Mouse (Mus musculus): Measurements from ENCODE around the gene Irf2bp2.

Irf2bp2 gene

DNA sequence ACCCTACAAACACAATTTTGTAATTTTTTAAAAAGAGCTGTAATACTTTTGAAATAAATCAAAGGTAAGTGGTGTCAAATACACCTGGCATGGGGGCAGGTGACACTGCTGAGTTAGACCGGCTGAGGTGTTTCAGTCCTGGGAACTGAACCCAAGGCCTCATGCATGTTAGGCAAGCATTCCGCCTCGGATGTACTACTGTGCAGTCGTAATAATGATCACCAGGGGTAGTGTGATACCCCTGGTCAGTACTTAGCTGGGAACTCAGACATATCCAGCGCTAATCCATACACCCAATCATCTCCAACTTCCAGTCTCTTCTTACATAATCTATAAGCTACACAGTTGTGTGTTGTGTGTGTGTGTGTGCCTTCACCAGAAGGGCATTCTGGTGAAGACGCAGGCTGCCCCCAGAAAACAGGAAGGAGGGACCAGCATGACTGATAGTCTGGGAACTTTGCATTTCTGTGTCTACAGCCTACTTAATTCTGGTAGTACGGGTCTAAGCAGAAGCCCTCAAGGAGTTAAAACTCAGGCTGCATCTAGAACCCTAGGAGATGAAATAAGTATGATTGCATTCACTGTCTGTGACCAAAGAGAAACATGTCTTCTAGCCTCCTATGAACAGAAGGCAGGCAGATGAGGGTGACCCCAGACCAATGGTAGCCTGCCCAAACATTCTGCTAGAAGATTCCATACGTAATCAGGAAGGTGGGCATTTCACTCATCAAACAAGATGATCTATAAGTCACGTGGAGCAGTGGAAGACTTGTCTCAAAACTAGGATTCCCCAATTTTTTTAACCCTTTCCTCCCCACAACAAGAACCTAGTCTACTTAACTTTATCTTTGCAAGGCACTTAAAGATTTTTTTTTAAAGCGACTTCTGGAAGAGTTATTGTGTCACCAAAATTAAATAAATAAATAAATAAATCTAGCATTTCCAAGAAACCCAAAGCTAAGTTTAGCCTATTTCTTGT lies 6.9 kb downstream of the Irf2bp2 start:
- no peak for DNase-seq (ENCODE audit: low read depth, low spot score)

GRCm38 (mm10) chr8:126586101-126586500 lies 7.7 kb downstream of the Irf2bp2 start:
- DNase-seq (ENCODE audit: low read depth, low spot score) = no peak

DNA sequence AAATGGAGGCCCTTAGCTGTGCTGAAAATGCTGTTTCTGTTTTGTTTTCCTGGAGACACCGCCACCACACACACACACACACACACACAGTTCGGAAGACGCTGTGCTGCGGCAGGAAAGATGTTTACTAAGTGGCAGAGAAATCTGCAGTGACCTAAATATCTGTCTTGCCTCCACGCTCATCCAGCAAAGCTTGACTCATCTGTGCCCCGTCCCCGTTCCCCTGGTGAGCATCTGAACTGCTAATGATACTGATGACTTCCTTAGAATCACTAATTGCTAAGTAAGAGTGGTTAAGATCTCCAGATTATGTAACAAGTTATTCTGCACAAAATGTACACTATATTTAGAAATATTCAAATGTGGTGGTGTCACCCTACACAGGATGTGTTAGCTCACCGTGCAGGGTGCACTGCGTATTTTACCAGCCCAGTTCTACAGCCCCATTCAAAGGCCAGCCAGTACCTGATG lies 8.2 kb downstream of the Irf2bp2 start:
- no peak for DNase-seq (ENCODE audit: low read depth, low spot score)

DNA sequence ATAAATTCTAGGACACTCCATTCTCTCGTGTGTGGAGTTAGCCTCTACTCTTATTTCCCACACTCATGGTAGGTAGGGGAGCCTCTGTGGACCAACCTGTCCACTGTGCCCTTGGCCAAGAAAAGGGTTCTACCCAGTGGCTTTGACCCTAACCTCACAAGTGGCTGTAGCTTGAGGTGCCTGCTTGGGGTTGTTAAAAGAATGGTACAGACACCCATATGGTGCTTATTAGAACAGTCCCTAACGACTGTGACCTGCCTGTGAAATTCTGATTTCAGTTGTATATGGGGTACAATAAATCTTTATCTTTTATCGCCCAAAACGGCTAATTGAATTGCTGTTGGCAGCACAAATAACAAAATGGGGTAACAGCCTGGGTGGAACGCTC lies 8.9 kb downstream of the Irf2bp2 start:
- no peak for DNase-seq (ENCODE audit: low read depth, low spot score)

- DNase-seq (ENCODE audit: low read depth, low spot score) = peak; percentile 76
Measured at GRCm38 (mm10) chr8:126583971-126584843, 9.6 kb downstream of the Irf2bp2 start.

GRCm38 (mm10) chr8:126583534-126583933 lies 10.3 kb downstream of the Irf2bp2 start:
- DNase-seq (ENCODE audit: low read depth, low spot score) = no peak

GRCm38 (mm10) chr8:126583018-126583417 lies 10.8 kb downstream of the Irf2bp2 start:
- no peak for DNase-seq (ENCODE audit: low read depth, low spot score)

DNA sequence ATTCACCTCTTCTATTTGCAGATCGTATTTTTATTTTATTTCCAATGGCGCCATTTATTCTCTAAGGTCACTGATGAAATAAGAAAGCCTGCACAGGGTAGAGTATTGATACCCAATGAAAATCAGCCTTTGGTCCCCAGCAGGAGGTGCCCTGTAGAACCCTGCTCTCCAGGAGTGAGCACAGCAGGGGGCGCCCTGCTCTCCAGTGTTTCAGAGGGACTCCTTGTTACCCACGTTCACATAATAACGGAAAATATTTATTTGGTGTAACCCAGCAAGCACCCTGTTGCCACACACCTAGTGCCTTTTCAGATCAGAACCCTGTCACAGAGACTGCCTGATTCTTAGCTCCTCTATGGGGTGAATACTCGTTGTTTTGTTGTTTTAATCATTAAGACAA lies 11.3 kb downstream of the Irf2bp2 start:
- DNase-seq (ENCODE audit: low read depth, low spot score) = no peak

DNA sequence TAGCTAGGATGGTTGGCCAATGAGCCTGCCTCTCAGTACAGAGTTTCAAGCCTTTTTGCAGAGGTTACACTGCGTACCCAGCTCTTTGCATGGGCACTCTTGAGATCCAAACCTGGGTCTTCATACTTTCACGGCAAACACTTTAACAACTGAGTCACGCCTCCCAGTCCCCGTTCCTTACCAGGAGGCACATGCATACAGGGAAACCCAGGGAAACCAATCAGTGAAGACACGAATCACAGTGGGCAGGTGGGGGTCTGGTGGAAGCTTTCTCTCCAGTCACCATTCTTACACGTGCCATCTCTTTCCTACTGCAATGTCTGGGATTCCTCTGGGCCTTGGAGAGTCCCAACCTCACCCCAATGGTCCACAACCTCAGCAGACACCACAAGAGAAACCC lies 12.1 kb downstream of the Irf2bp2 start:
- no peak for DNase-seq (ENCODE audit: low read depth, low spot score)

DNA sequence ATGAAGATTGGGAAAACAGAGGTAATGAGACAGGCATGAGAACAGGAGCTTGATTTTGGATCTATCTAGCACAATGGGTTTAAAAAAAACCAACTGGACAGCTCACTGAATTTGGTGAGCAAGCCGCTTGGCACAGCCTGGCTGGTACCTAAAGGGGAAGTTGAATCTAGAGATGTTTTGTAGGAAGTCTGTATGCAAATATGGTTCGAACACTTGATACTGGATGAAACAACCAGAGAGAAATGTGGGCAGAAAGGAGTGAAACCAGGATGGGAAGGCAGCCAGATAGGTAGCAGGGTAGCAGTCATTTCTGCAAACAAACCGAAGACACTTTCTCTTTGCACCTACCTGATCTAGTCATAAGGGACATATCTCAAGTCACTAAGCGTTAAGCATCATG lies 13.0 kb downstream of the Irf2bp2 start:
- no peak for DNase-seq (ENCODE audit: low read depth, low spot score)

DNA sequence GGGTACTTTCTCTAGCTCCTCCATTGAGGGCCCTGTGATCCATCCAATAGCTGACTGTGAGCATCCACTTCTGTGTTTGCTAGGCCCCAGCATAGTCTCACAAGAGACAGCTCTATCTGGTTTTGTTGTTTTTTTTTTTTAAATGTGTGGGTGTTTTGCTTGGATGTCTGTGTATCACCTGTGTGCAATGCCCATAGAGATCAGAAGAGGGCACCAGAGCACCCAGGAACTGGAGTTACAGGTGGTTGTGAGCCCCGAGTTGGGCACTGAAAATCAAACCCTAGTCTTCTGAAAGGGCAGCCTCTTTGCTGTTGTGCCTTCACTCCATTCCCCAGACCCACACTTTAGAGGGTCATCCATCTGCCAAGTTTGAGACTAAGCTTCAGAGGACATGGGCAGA lies 13.7 kb downstream of the Irf2bp2 start:
- no peak for DNase-seq (ENCODE audit: low read depth, low spot score)

GRCm38 (mm10) chr8:126578641-126579040 lies 15.1 kb downstream of the Irf2bp2 start:
- no peak for DNase-seq (ENCODE audit: low read depth, low spot score)

DNA sequence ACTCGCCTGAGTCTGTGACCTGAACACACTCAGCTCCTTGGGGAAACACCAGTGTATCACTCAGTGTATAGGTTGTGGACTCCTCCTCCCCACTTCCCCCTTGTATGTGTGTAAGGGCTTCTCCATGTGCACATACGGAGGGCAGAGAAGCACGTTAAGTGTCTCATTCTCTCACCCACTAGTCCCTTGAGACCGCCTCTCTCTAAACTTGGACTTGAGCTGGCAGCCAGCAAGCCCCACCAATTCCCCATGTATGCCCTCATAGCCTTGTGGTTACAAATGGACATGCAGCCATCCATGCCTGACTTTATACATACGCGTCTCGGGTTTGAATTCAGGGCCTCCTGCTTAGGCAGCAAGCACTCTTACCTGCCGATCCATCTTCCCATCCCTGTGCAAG lies 16.9 kb downstream of the Irf2bp2 start:
- no peak for DNase-seq (ENCODE audit: low read depth, low spot score)

GRCm38 (mm10) chr8:126576086-126576485 lies 17.7 kb downstream of the Irf2bp2 start:
- DNase-seq (ENCODE audit: low read depth, low spot score) = no peak

- no peak for DNase-seq (ENCODE audit: low read depth, low spot score)
Measured at GRCm38 (mm10) chr8:126574882-126575637, 18.7 kb downstream of the Irf2bp2 start.

GRCm38 (mm10) chr8:126573878-126574277 lies 19.9 kb downstream of the Irf2bp2 start:
- DNase-seq (ENCODE audit: low read depth, low spot score) = no peak

- no peak for DNase-seq (ENCODE audit: low read depth, low spot score)
Measured at GRCm38 (mm10) chr8:126573079-126573694, 20.6 kb downstream of the Irf2bp2 start.

- no peak for DNase-seq (ENCODE audit: low read depth, low spot score)
Measured at GRCm38 (mm10) chr8:126571065-126571660, 22.6 kb downstream of the Irf2bp2 start.

- DNase-seq (ENCODE audit: low read depth, low spot score) = no peak
Measured at GRCm38 (mm10) chr8:126570521-126571040, 23.2 kb downstream of the Irf2bp2 start.

DNA sequence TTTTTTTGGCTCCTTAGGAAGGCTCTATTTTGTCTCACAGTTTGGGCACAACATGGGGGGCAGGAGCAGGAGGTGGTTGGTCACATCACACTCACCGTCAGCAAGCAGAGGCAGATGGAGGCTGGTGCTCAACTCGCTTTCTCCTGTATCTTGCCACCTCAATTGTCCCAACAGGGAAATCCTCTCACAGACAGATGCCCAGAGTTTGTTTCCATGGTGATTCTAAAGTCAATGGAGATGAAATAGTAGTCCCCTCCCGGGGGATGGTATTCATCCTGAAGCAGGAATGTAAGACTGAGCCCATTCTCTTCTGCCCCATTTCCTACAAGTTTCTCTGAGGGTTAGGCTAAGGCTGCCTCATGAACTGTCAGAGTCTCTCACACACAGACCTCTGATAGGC lies 23.7 kb downstream of the Irf2bp2 start:
- DNase-seq (ENCODE audit: low read depth, low spot score) = no peak
